In the genomic region with DNA sequence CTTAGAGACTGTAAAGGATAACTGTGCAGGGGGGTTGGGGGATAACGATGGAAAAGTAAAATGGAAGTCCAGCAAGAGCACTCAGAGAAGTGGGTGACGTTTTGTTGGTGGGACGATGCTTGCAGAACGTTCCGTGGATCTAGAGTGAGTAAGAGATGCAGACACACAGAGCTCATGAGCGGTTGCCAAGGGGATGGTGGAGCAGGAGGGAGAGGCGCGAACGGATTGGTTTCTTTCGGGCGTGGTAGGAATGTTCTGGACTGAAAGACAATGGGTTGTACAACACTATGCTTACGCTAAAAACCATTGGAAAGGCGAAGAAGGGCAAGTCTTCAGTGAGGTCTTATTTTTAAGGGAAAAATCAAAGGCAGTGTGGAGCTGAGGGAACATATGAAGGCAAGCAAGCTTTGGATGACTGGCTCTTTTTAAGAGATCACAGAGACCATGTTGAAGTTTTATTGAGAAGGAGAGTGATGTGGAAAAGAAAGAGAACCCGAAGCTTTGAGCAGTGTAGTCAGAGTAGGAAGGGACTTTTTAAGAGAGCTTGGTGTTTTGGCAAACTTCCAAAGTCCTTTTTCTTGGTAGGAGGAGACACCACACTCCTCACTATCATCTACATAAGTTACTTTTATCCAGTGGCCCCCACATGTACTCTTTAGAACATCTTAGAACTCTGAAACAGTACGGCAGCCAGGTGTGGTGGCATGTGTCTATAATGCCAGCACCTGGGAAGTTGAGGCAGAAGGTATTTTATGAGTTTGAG, we compare ENCODE assay signal across 17 mouse cellular contexts.
DNase-seq lines count a peak whose midpoint lies in the region; ATAC-seq lines count a peak whose summit lies in the region.
"Had no signal": no experiment of that assay in that cellular context is flagged by ENCODE, and none has a peak within 500 bp of the region (broad histone marks: within the 10 kb centered on the region; RNA-seq: fewer than 3 reads in every experiment).

No protein-coding gene starts in this region.

- H3K4me2 ChIP-seq in forebrain, embryonic 15.5 days (replicated peaks), result no peak overlapping the region
- H3K4me2 ChIP-seq: embryonic facial prominence, embryonic 13.5 days; heart, embryonic 11.5 days; midbrain, embryonic 12.5 days had no signal

- H3K27me3 ChIP-seq in forebrain, embryonic 15.5 days, result no peaks in the 10 kb centered on the region
- H3K27me3 ChIP-seq: embryonic facial prominence, embryonic 13.5 days; midbrain, embryonic 12.5 days had no signal

- no peaks in the 10 kb centered on the region for H3K4me1 ChIP-seq in forebrain, embryonic 15.5 days
- H3K4me1 ChIP-seq: embryonic facial prominence, embryonic 13.5 days; midbrain, embryonic 12.5 days had no signal

- peak; percentile 44 for DNase-seq in heart, adult 11 months
- DNase-seq in heart, adult 8-10 months (ENCODE audit: low spot score), result no peak
- DNase-seq in 416B (ENCODE audit: low read depth) (peak; percentile 61), MN1 (ENCODE audit: low spot score) (peak; percentile 7)
- DNase-seq in cerebellum, adult 8-10 months, result no peak
- DNase-seq in kidney, postnatal 36 days, result no peak
- DNase-seq: cerebellum, adult 11 months; kidney, adult 18-20 months; lung, postnatal 14 days; thymus, adult 18-20 months had no signal

- H3K9ac ChIP-seq in forebrain, embryonic 15.5 days (replicated peaks), result no peak overlapping the region
- H3K9ac ChIP-seq: embryonic facial prominence, embryonic 13.5 days; liver, embryonic 14.5 days; midbrain, embryonic 12.5 days had no signal

- no peaks in the 10 kb centered on the region for H3K36me3 ChIP-seq in forebrain, embryonic 15.5 days
- H3K36me3 ChIP-seq: embryonic facial prominence, embryonic 13.5 days had no signal

- no peaks in the 10 kb centered on the region for H3K9me3 ChIP-seq in forebrain, embryonic 15.5 days
- H3K9me3 ChIP-seq: embryonic facial prominence, embryonic 13.5 days; midbrain, embryonic 12.5 days had no signal

- H3K27ac ChIP-seq in forebrain, embryonic 15.5 days (replicated peaks), result no peak overlapping the region
- H3K27ac ChIP-seq: embryonic facial prominence, embryonic 13.5 days; liver, embryonic 14.5 days; midbrain, embryonic 12.5 days had no signal

- ATAC-seq in megakaryocyte progenitor cell, adult 5-6 weeks (replicated peaks; ENCODE audit: poor library complexity), result peak; percentile 45; the same call in 1 of the 2 replicates
- ATAC-seq in forebrain, embryonic 15.5 days (replicated peaks), result no peak
- ATAC-seq: hindbrain, embryonic 16.5 days had no signal

- H3K4me3 ChIP-seq in forebrain, embryonic 15.5 days, result no peak overlapping the region
- H3K4me3 ChIP-seq: embryonic facial prominence, embryonic 13.5 days; midbrain, embryonic 12.5 days had no signal

- WGBS in forebrain, embryonic 15.5 days, result 94% methylated on average over 15 of the region's 15 CpGs

Comparison
In these comparisons a context has a peak if more than half of its experiments do, and no peak if none do; other contexts are left out.
1. DNase-seq: peak in heart, adult 11 months (single experiment), 416B (single experiment) and MN1 (single experiment); none in heart, adult 8-10 months (single experiment), cerebellum, adult 8-10 months (single experiment) and kidney, postnatal 36 days (0 of 2).